Mouse (Mus musculus) left cerebral cortex, postnatal 14 days (tissue): ENCODE data around the gene C87436. TPM values are rescaled to one million over a fixed set of nuclear protein-coding genes. Genes with fewer than 3 reads are reported as not detected.

Experiments used
- DNase-seq, 2 experiments: peaks; one replicate each; pipeline ENCODE4 v3.0.0; 2021 to 2022; ENCODE audit warnings: low spot score in 2 of 2, mixed read lengths in 1 of 2
- intact Hi-C: fragments of 180-260 bp; cut with DNase I; formaldehyde crosslinking; loops from one replicate; pipeline ENCODE4 v1.15.1; 2025
- total RNA-seq, 2 experiments: library from RNA; stranded (reverse); gene quantifications; 2 replicates each; pipeline ENCODE4 v1.2.3; 2021

C87436 gene
- total RNA-seq, 2 experiments from 2014 or later, result 13.7 to 14.3 TPM

- intact Hi-C loops, result no loop called here
- DNase-seq, result no peak
Observed at GRCm38 (mm10) chr6:86418711-86419110, 19.5 kb upstream of the C87436 start.

- no peak for DNase-seq
- intact Hi-C loops, result no loop called here
Observed at GRCm38 (mm10) chr6:86419239-86419638, 18.9 kb upstream of the C87436 start.

GRCm38 (mm10) chr6:86420491-86420890, 17.7 kb upstream of the C87436 start:
- DNase-seq, result no peak
- intact Hi-C loops, result no loop called here

GRCm38 (mm10) chr6:86426358-86426757, 11.8 kb upstream of the C87436 start, which contains the start of gene Gm44790:
Gm44790 (plus strand) TSS chr6:86426658.
- DNase-seq, result no peak
- intact Hi-C loops, result no loop called here

- intact Hi-C loops, result loop anchor here (10.0 kb wide), 1 partner anchor 233 kb away; the partner anchor contains the start of gene Mxd1
- no peak for DNase-seq
Observed at GRCm38 (mm10) chr6:86431531-86431930, 6.6 kb upstream of the C87436 start.

GRCm38 (mm10) chr6:86433696-86434095, 4.5 kb upstream of the C87436 start:
- intact Hi-C loops, result loop anchor here (10.0 kb wide), 1 partner anchor 231 kb away; the partner anchor contains the start of gene Mxd1
- DNase-seq, result no peak

GRCm38 (mm10) chr6:86437711-86438110, 463 bp upstream of the C87436 start:
- DNase-seq, result peak; percentile 37 to 55
- intact Hi-C loops, result loop anchor here (10.0 kb wide), 1 partner anchor 227 kb away; the partner anchor contains the start of gene Mxd1

GRCm38 (mm10) chr6:86439119-86439496, 934 bp downstream of the C87436 start:
- no peak for DNase-seq
- intact Hi-C loops, result loop anchor here (10.0 kb wide), 1 partner anchor 226 kb away; the partner anchor contains the start of gene Mxd1

GRCm38 (mm10) chr6:86439531-86439930, 1.4 kb downstream of the C87436 start:
- DNase-seq, result no peak
- intact Hi-C loops, result loop anchor here (10.0 kb wide), 1 partner anchor 225 kb away; the partner anchor contains the start of gene Mxd1

GRCm38 (mm10) chr6:86441571-86441970, 3.4 kb downstream of the C87436 start:
- peak in 1 of 2 experiments; percentile 12 for DNase-seq
- intact Hi-C loops, result no loop called here

- DNase-seq, result no peak
- intact Hi-C loops, result no loop called here
Observed at GRCm38 (mm10) chr6:86445551-86445950, 7.4 kb downstream of the C87436 start.

GRCm38 (mm10) chr6:86446927-86447568, 8.9 kb downstream of the C87436 start:
- DNase-seq, result no peak
- intact Hi-C loops, result no loop called here

GRCm38 (mm10) chr6:86456727-86457126, 18.6 kb downstream of the C87436 start:
- intact Hi-C loops, result no loop called here
- no peak for DNase-seq

GRCm38 (mm10) chr6:86463079-86463478, 24.9 kb downstream of the C87436 start:
- intact Hi-C loops, result no loop called here
- no peak for DNase-seq

- intact Hi-C loops, result loop anchor here (5.0 kb wide), 1 partner anchor 196 kb away; the partner anchor contains the start of gene Mxd1
- no peak for DNase-seq
Observed at GRCm38 (mm10) chr6:86471317-86471716, 33.1 kb downstream of the C87436 start.

GRCm38 (mm10) chr6:86471760-86472099, 33.6 kb downstream of the C87436 start:
- no peak for DNase-seq
- intact Hi-C loops, result loop anchor here (1.0 to 5.0 kb wide), 2 partner anchors 55 to 196 kb away; partner anchors contain the start of genes Mxd1 and Pcbp1

GRCm38 (mm10) chr6:86472100-86472955, 34.2 kb downstream of the C87436 start:
- intact Hi-C loops, result loop anchor here (1.0 to 5.0 kb wide), 2 partner anchors 54 to 195 kb away; partner anchors contain the start of genes Mxd1 and Pcbp1
- peak; percentile 100 for DNase-seq

GRCm38 (mm10) chr6:86473077-86473476, 34.9 kb downstream of the C87436 start:
- DNase-seq, result no peak
- intact Hi-C loops, result loop anchor here (5.0 kb wide), 1 partner anchor 194 kb away; the partner anchor contains the start of gene Mxd1

- intact Hi-C loops, result loop anchor here (5.0 kb wide), 1 partner anchor 193 kb away; the partner anchor contains the start of gene Mxd1
Observed at GRCm38 (mm10) chr6:86474072-86474471, 35.9 kb downstream of the C87436 start.

GRCm38 (mm10) chr6:86474646-86475181, 36.5 kb downstream of the C87436 start:
- intact Hi-C loops, result loop anchor here (5.0 kb wide), 1 partner anchor 193 kb away; the partner anchor contains the start of gene Mxd1

More at GRCm38 (mm10) chr6:86474072-86474471, 35.9 kb downstream of the C87436 start:
- no peak for DNase-seq

More at GRCm38 (mm10) chr6:86474646-86475181, 36.5 kb downstream of the C87436 start:
- no peak for DNase-seq
